Mouse (Mus musculus) urinary bladder, postnatal 36 days (tissue): ENCODE data around the gene Sult1a1.
A peak's percentile ranks its signal among the peaks of the same experiment; 100 is the strongest.
"Not testable (repeated sequence)": the region's sequence is repeated elsewhere in the genome, so short reads cannot be mapped to it uniquely, and the experiment has no call there.

Experiments
- DNase-seq, 2 experiments: peaks; one replicate each; pipeline ENCODE4 v3.0.0; 2022; ENCODE audit warnings: low spot score in 2 of 2, mixed read lengths in 1 of 2

Sult1a1 gene

DNA sequence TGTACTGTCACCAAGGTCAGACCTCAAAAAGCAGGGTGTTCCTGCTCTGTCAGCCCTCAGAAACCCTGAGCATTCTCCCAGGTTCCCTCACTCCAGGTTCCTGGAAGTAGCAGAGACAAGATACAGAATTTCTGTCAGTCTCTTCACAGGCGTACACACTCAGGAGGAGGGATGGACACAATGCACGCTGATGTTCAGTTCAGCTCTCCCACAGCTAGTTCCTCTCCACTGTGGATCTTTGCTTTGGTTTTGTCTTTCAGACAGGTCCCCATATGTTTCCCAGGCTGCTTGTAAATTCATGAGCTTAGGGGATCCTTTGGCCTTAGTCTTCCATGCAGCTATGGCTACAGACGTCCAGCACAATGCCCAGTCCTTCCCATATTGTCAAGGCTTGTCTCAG, 20.7 kb upstream of the Sult1a1 start:
- no peak for DNase-seq

DNA sequence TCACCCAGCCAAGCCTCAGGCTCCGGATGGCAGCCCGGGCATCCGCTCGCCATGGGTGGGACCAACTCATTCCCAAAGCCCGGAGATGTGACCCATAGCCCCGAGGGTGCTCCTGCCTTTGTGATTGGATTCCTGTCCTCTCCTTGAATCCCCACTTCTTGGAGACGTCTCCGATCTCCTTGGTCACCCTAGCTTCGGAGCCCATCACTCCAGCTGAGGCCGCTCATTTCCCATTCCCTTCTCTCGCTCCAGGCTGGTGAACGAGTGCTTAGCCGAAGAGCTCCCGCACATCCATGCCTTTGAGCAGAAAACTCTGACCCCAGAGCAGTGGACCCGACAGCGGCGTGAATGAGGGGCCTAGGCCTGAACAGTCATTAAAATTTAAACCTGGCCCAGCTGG, 20.1 kb upstream of the Sult1a1 start:
- DNase-seq: no peak

DNA sequence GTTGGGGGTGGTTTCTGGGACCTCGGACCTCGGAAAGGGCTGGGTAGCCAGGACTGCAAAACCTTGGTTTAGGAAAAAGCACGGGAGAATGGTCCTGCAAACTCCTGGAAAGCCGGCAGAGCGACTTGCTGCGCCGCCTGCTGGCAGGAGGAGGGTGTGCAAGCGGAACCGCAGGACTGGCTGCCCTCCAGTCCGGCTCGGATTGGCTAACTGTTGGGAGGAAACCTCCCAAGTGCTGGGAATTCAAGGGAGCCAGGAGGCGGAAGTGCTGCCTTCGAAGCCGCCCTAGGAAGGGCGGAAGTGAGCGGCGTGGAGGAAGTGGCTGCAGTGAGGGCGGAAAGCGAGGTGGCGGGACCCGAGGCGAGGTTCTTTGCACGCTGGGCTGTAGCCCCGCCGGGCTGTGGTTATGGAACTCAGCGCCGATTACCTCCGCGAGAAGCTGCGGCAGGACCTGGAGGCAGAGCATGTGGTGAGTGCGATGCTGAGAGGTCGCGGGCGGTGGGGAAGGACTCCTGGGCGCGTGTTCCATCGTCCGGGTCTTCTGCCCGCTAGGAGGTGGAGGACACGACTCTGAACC, 19.5 kb upstream of the Sult1a1 start, which contains the start of gene Slx1b:
TSS of gene Slx1b (minus strand) at position 154 of the 577 bp plus-strand sequence.
- DNase-seq: peak; percentile 90 to 96

DNA sequence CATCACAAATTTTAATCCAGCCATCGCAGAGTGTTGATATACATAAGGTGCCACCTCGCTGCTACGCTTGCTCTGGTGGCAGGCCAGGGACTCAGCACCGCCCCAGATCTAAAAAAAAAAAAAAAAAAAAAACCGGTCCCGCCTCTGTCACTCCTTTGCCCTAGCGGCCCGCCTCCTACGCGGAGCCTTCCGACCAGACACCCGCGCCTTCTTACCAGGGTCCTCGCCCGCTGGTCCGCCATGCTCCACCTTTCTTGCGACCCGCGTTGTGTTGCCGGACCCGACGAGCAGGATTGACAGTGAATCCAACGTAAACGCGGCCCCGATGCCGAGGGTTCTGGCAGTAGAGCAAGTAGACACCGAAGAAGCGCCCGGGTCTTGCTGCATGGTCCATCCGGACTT, 19.0 kb upstream of the Sult1a1 start, which contains the start of gene Bola2:
TSS of gene Bola2 (plus strand) at position 192 of the 402 bp plus-strand sequence.
- DNase-seq: peak in 1 of 2 experiments; percentile 75

DNA sequence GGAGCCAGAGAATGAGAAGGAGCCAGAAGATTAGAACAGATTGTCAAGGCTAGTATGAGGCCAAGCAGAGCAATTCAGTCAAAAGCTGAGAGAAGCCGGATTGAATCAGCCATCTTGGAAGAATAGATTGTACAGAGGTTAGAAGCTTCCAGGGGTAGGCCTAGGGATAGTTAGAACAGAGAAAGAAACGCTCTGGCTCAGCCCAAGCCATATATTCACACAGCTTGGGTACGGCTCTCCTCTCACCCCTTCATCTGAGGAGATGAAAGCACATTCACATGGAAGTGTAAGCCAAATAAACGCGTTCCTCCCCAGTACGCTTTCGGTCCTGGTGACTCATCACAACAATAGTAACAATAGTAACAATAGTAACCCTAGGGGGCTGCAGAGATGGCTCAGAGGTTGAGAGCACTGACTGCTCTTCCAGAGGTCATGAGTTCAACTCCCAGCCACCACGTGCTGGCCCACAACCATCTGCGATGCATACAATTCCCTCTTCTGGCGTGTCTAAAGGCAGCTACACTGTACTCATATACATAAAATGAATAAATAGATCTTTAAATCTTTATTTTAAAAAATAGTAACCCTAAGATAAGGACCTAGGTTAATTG, 18.3 kb upstream of the Sult1a1 start:
- DNase-seq: no peak

DNA sequence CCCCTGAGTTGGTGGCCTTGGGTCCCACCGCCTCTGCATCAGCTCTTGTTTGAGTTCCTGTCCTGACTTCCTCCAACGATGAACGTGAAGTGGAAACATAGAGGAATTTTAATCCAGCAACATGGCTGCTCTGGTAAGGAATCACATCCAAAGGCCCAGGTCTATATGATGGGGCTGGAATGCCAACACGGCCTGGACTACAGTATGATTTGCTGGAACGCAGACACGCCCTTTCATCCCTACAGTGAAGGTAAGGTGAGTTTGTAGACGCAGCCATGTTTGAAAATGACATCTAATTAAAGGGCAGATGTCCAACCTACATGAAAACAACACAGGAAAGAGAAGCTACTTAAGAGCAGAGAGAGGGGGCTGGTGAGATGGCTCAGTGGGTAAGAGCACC, 17.5 kb upstream of the Sult1a1 start:
- DNase-seq: no peak

DNA sequence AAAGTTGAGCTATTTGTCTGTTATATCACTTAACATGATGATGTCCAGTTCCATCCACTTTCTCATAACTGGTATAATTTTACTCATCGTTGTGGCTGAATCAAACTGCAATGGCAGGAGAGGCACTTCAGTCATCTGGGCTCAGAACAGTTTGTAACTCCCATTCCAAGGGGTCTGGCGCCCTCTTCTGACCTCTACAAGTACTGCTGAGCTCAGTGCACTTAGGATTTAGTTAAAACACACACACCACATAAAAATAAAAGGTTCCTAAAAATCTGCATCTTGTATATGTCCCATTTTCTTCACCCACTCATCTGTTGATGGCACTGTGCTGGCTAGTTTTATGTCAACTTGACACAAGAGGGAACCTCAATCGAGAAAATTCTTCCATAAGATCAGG, 17.0 kb upstream of the Sult1a1 start:
- peak; percentile 72 to 80 for DNase-seq

DNA sequence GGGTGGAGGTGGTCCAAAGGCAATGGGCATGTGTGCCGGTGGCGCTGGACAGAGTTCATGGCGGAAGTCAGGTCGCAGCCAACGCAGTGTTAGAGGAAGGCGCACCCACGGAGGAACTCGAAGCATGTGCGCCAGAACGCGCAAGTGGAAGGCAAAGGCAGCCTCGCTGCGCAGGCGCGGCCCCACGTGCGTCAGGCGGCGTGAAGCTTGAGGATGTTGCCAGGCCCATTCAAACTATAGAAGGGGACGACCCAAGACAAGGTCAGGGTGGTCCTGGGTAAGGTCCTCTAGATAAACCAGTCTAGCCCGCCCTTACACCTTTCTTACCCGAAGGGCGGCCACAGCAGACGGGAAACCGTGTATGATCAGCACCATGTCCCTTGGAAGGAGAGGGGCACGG, 16.2 kb upstream of the Sult1a1 start:
- DNase-seq: no peak

DNA sequence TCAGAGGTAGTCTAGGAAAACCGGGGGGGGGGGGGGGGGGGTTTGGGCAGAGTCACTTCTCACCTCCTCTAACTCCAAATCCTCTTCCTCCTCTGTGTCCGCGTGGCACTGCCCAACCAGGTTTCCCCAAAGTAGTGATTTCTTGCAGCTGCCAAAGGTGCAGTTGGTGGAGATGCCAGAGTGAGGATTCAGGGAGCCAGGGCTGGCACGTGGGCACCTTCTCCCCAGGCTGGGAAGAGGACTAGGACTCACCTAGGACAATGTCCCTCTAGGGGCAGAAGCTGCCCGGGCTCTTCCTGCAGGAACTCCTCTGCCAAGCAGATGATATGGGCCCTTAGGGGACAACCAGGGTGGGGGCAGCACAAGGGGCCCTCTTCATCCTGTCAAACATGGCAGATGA, 15.4 kb upstream of the Sult1a1 start:
- no peak for DNase-seq

DNA sequence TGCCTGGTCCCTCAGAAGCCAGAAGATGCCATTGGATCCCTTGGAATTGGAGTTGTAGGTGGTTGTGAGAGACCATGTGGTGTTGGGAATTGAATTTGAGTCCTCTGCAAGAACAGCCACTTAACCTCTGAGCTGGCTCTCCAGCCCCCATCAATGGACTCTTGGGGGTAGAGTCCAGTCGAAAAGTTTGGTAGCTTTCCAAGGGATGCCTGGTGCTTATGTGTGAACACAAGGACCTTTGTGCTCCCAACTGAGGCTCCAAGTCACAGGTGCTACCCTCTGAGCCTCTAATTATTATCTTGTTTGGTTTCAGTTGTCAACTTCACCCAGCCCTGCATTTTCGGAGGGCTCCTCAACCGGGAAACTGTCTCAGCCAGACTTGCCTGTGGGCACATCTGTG, 14.5 kb upstream of the Sult1a1 start:
- no peak for DNase-seq

DNA sequence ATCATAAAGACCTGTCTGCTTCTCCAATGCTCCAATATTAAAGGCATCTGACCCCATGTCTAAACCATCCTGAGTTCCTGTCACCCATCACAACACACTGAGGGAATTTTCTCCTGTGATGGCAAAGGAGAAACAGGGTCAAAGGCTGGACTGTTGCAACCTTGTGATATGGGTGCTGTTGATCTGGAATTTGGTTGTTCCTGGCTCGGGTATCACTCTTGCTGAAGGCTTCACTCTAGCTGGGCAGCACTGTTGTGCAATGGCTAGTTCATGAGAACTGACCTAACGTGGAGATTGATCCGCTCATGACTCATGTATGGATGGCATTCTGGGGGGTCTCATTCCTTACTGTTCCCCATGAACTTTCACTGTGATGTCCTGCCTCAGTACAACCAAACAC, 12.8 kb upstream of the Sult1a1 start:
- DNase-seq: no peak

DNA sequence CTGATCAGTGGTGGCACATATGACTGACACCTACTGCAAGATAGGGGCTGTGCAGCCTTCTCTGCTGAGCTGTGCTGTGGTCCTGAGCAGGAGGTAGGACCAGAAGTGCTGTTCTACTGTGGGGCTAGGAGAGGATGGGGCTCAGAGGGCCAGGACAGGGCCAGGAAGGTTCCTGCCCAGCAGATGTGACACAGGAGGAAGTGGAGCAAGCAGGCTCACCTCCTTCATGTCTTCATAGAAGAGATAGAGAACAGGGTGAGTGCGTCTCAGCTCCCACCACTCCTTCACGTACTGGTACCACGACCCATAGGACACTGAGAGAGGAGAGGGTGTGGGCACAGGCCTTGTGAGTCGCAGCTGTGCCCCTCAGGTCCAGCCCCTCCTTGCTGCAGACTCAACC, 11.9 kb upstream of the Sult1a1 start:
- DNase-seq: not testable (repeated sequence)

DNA sequence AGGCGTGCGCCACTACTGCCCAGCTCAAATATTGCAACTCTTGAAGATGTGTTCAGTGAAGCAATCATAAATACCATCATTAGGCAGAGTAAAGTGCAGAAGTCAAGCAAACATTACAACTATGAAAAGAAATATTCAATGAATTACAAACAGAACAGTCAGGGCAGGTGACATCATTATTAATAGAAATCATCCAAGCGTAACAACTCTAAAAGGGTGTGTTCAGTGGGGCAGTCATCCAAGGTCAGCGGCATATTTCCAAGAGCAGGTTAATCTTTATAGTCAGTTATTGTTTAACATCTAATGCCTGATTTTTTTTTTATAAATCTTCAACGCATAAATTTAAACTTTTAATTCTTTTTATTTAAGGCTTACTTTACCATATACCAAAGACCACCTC, 5.0 kb upstream of the Sult1a1 start:
- no peak for DNase-seq

DNA sequence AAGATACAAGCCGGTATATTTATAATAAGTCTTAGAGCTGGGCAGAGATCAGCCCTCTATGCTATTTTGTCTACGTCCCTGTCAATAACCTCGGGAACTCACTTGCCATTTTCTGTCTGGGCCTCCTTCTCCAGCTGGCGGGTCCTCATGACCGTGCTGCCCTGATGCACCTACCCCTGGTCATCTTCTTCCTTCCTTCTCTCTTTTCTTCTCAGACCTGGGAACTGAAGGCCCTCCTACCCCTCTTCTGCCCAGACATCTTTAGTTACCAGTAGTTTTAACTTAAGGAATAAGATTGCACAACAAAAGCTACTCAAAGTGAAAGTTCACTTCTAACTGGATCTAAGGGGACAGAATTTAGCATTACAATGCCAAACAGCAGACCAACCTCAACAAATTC, 3.5 kb upstream of the Sult1a1 start:
- DNase-seq: no peak

DNA sequence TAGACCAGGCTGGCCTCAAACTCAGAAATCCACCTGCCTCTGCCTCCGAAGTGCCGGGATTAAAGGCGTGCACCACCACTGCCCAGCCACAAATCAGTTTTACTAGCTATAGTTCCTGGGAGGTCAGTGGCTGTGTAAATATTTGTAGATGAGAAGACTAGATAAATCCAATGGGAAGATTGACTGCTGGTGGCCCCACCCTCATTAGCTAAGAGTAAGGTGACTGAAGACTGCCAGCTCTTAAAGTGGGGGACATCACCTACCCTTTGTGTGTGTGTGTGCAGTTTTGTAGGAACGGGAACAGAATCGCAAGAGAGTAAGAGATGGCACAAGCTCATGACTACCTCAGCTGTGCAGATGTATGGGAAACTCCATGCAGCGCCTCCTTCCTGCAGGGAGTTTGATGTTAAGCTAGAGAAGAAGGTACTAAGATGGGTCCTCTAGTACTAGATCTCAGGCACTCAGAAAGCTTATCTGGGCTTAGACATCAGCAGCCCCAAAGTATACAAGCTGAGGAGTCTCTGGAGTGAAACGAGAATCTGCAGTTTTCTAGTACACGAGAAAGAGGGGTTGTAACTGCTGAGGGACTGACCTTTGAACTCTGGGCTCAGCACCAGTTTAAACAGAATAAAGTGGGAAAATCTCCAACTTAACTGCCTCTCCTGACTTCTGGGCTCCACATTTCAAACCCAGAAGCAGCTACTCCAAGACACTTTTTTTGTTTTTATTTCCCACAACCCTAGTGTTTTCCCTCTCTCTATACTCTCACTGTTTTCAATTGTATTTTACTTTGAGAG, 2.5 kb upstream of the Sult1a1 start:
- no peak for DNase-seq

DNA sequence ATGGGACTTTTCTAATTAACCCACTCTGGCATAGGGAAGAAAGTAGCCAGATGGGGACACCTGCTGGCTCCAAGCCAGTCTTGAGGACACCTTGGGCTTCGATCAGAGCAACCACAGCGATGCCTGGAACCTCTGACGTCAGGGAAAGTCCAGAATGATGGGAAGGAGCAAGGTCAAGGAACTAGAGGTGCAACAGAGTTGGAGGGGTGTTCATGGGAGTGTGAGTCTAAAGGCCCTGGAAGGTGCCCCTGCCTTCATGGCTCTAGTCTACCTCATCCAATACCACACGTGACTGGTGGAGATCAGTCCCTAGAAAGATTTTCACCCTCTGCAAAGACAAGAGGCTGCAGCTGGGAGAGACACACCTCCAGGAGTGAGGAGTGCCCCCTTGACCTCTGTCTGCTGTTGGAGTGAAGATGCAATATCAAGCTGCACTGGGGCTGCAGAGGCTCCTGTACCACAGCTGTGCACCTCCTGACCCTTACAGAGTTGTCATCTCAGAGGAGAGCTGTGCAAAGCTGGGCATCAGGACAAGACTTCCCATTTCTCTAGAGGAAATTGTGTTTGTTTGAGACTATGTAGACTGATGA, 494 bp upstream of the Sult1a1 start:
- no peak for DNase-seq

DNA sequence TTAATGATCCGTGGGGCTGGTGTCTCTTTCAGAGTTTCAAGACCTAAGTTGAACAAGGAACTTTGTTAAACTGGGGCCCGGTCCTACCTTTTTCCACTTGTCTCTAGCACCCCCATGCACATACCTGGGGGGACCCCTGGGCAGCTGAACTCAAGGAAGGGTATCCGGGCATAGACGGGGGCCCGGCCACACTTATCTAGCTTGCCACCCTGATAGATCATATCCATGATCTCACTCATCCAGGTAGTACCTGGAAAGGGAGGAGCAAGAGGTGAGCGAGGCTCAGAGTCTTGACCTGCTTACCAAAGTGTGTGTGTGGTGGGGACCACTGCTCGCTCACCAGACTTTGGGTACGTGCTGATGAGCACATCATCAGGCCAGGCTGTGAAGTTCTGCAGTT, 1.1 kb downstream of the Sult1a1 start:
- no peak for DNase-seq

DNA sequence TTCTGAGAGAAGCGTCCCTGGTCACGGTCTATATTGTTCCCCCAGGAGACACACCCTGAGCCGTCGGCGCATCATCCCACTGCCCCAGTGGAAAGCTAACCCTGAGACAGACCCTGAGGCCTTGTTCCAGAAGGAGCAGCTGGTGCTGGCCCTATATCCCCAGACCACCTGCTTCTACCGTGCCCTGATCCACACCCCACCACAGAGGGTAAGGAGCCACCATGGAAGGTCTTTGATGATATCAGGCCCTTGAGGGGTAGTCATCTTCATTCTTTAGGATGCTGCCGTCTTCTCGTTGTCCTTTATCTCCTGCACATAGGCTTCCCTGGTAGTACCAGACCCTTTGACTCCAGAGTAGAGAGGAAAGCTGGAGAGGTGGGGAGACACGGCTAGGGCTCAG, 4.1 kb downstream of the Sult1a1 start:
- no peak for DNase-seq

DNA sequence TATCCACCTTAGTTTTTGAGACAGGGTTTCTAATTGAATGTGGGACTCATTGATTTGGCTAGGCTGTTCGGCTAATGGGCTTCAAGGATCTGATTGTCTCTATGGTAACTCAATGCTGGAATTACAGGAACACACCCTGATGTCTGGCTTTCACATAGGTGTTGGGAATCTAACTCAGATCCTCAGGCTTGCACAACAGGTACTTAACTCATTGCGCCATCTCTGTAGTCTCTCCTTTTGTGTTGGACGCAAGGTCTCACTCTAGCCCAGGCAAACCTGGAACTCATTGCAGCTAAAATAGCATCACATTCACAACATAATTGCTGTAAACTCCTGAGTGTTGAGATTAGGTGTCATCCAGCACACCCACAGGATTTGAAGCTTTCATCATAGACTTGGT, 6.1 kb downstream of the Sult1a1 start:
- DNase-seq: no peak

DNA sequence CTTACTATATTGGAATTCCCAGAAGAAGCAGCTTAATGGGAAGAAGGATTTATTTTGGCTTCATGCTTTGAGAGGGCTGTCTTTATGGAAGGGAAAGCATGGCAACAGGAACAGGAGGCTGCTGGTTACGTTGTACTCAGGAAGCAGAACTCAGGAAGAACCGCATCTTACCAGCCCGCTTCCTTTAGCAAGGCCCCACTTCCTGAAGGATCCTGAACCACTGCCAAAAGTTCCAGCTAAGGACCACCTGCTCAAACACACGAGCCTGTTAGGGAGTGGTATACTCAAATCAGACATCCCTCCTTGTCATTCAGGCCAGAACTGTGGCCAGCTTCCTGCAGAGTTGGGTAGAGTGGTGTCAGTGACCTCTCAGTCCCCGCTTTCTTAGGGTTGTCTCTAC, 7.8 kb downstream of the Sult1a1 start:
- no peak for DNase-seq

DNA sequence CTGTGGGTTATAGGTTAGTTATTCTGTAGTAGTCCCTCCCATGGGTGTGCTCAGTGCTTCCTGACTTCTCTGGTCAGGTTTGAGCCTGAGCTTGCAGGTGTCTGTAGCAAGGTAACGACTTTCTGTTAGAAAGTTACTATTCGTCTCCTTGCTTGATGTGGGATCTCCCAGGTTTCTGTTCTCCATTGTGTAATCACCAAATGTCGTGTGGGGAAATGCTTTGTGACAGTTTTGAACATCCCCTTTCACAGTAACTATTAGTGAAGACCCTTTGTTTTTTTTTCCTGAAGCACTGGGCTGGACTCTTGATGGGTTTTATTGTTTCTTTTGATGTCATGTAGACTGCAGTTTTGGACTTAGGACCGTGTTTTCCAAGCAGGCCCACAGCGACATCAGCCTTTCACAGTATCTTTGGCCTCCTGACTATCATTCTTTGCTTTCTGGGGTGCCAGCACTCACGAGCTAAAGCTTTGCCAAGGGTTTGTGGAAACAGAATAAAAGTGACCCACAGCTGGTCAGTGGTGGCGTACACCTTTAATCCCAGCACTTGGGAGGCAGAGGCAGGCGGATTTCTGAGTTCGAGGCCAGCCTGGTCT, 8.6 kb downstream of the Sult1a1 start:
- DNase-seq: no peak

DNA sequence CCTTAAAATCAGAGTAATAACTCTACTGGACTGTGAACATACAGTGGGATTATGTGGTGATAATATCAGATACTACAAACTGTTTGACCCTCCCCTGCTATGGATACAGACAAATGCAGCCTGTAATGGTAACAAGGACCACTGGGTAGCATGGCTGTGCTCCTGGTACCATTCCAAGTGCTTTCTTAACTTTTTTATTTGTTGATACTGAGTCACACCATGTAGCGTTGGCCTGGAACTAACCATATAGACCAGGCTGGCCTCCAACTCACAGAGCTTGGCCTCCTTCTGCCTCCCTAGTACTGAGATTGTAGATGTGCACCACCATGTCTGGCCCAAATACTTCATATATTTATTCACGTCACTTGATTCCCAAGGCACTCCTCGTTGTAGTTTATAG, 11.0 kb downstream of the Sult1a1 start:
- peak; percentile 25 to 30 for DNase-seq
